Mouse (Mus musculus) liver, embryonic 13.5 days (tissue): ENCODE results near the gene Myo6. TPM values are rescaled to one million over a fixed set of nuclear protein-coding genes. Genes with fewer than 3 reads are reported as not detected.

ENCODE experiments used
- ATAC-seq: fragments of 200-750 bp; cut with Nextera tagmentation; 2 replicates; pipeline ENCODE4 v1.8.0; 2017; ENCODE audit warnings: low read depth, mild to moderate bottlenecking, moderate number of reproducible peaks, moderate library complexity
- DNase-seq: peaks from one replicate; pipeline ENCODE4 v3.0.0; 2022
- H3K27ac ChIP-seq: fragments of 300-500 bp; sonication (generic); 2 replicates; pipeline ENCODE4 v1.5.1; 2015; ENCODE audit warnings: moderate library complexity, mild to moderate bottlenecking, inconsistent platforms
- H3K27me3 ChIP-seq: fragments of 300-500 bp; sonication (generic); 2 replicates; pipeline ENCODE4 v1.6.1; 2015; ENCODE audit warnings: mild to moderate bottlenecking, inconsistent platforms
- H3K36me3 ChIP-seq: fragments of 300-500 bp; sonication (generic); 2 replicates; pipeline ENCODE4 v1.6.1; 2015; ENCODE audit warnings: mild to moderate bottlenecking, inconsistent platforms
- H3K4me1 ChIP-seq: fragments of 300-500 bp; sonication (generic); replicated peaks from 2 replicates; pipeline ENCODE4 v1.6.1; 2015; ENCODE audit warnings: inconsistent platforms
- H3K4me2 ChIP-seq: fragments of 300-500 bp; sonication (generic); 2 replicates; pipeline ENCODE4 v1.6.1; 2015; ENCODE audit warnings: inconsistent platforms, mild to moderate bottlenecking, moderate library complexity
- H3K4me3 ChIP-seq: fragments of 300-500 bp; sonication (generic); replicated peaks from 2 replicates; pipeline ENCODE4 v1.5.1; 2015; ENCODE audit warnings: mild to moderate bottlenecking, inconsistent platforms
- H3K9ac ChIP-seq: fragments of 300-500 bp; sonication (generic); 2 replicates; pipeline ENCODE4 v1.6.1; 2015; ENCODE audit warnings: mild to moderate bottlenecking, inconsistent platforms
- H3K9me3 ChIP-seq: fragments of 300-500 bp; sonication (generic); replicated peaks from 2 replicates; pipeline ENCODE4 v1.6.1; 2016; ENCODE audit warnings: inconsistent platforms
- WGBS: fragments of 180-500 bp; shearing (Covaris S2); methylation state at CpG from one replicate; pipeline ENCODE4 v1.1.7; 2015; ENCODE audit not compliant: insufficient replicate concordance; 5-methylcytosine and 5-hydroxymethylcytosine counted together
- polyA plus RNA-seq: library from polyadenylated mRNA; unstranded; fragments of >200 nt; fragmentation: Nextera tagmentation; extraction: Ambion mirVana; gene quantifications from 2 replicates; pipeline ENCODE4 v1.2.1, GENCODE M21; 2015

The Myo6 gene
- polyA plus RNA-seq: 2.7 and 3.5 TPM in 2 replicates

- H3K36me3 ChIP-seq: no peaks in the 10 kb centered on the region
- peaks cover 14% of the 10 kb centered on the region for H3K4me1 ChIP-seq
- peaks cover 14% of the 10 kb centered on the region for H3K27me3 ChIP-seq
- H3K4me2 ChIP-seq: peak within 1 kb of the TSS; percentile 96
- H3K9ac ChIP-seq: peak within 1 kb of the TSS; percentile 84
- DNase-seq (peak; percentile 77), ATAC-seq (peak; percentile 99)
- under 1% methylated on average over 69 of the region's 69 CpGs for WGBS
- peak within 1 kb of the TSS; percentile 79 for H3K4me3 ChIP-seq
- peak within 1 kb of the TSS; percentile 66 for H3K27ac ChIP-seq
- H3K9me3 ChIP-seq: no peaks in the 10 kb centered on the region
Measured at GRCm38 (mm10) chr9:80164611-80165474, at the start of gene Myo6. Myo6 (plus strand) TSS chr9:80165031.

GRCm38 (mm10) chr9:80145992-80146587 lies 18.7 kb upstream of the Myo6 start:
- no peak overlapping the region for H3K27ac ChIP-seq
- ATAC-seq: no peak
- no peaks in the 10 kb centered on the region for H3K4me1 ChIP-seq
- no peak overlapping the region for H3K4me3 ChIP-seq
- no peaks in the 10 kb centered on the region for H3K9me3 ChIP-seq
- no peak overlapping the region for H3K9ac ChIP-seq
- 79% methylated on average over 10 of the region's 10 CpGs for WGBS
- DNase-seq: no peak
- H3K4me2 ChIP-seq: no peak overlapping the region
- H3K27me3 ChIP-seq: no peaks in the 10 kb centered on the region
- peaks cover 31% of the 10 kb centered on the region for H3K36me3 ChIP-seq

DNA sequence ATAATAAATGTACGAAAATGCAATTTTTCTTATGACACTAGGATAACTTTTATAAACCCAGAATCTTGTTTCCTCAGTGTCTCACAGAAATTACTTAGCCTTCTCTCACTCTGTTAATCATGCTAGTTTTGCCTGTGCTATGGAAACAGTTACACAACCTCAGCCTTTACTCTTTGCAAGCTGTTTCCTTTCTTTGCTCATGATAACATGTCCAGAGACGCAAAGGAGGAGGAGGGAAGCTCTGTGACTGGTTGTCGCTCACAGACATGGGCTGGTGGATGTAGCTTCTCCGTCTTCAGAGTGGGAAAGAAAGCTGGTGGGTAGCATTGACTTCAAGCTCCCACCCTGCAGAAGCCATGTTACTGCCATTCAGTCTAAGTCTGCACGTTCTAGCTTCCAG lies 15.2 kb upstream of the Myo6 start:
- H3K36me3 ChIP-seq: peaks cover 5% of the 10 kb centered on the region; the same call in 1 of the 2 replicates
- H3K4me3 ChIP-seq: no peak overlapping the region
- WGBS: 60% methylated on average over 5 of the region's 5 CpGs
- H3K4me2 ChIP-seq: no peak overlapping the region
- no peak for DNase-seq
- no peaks in the 10 kb centered on the region for H3K27me3 ChIP-seq
- no peak overlapping the region for H3K9ac ChIP-seq
- H3K9me3 ChIP-seq: no peaks in the 10 kb centered on the region
- no peak overlapping the region for H3K27ac ChIP-seq
- no peak for ATAC-seq
- H3K4me1 ChIP-seq: no peaks in the 10 kb centered on the region

GRCm38 (mm10) chr9:80155277-80155676 lies 9.6 kb upstream of the Myo6 start:
- 80% methylated on average over 5 of the region's 5 CpGs for WGBS
- Histone ChIP-seq H3K27ac (no peak overlapping the region), H3K4me1 (0 out of 2 replicates have a peak, but pooled peaks cover 2% of the 10 kb centered on the region), H3K9ac (no peak overlapping the region), H3K9me3 (0 out of 2 replicates have a peak, but pooled peaks cover 3% of the 10 kb centered on the region), H3K36me3 (no peaks in the 10 kb centered on the region), H3K4me2 (no peak overlapping the region), H3K27me3 (peaks cover 3% of the 10 kb centered on the region; the same call in 1 of the 2 replicates), H3K4me3 (no peak overlapping the region)
- ATAC-seq (no peak), DNase-seq (no peak)

DNA sequence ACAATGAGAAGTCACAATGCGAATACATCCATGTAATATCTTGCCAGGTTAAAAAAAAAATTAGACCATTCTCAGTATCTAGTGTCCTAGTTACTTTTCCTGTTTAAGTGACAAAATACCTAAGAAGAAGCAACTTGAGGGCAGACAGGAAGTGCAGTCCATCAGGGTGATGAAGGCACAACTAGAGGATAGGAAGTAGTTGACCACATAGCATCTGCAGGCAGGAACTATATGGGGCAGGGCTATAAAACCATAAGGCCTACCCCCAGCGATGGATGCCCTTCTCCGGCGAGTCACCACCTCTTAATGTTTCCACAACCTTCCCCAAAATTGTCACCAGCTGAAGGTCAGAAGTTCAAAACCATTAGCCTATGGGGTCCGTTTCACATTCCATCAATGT lies 8.1 kb upstream of the Myo6 start:
- ATAC-seq (no peak), DNase-seq (no peak)
- Histone ChIP-seq H3K4me1 (0 out of 2 replicates have a peak, but pooled peaks cover 2% of the 10 kb centered on the region), H3K4me3 (no peak overlapping the region), H3K9me3 (0 out of 2 replicates have a peak, but pooled peaks cover 3% of the 10 kb centered on the region), H3K36me3 (no peaks in the 10 kb centered on the region), H3K9ac (no peak overlapping the region), H3K4me2 (no peak overlapping the region), H3K27me3 (peaks cover 3% of the 10 kb centered on the region), H3K27ac (no peak overlapping the region)
- 37% methylated on average over 5 of the region's 5 CpGs for WGBS

GRCm38 (mm10) chr9:80157840-80158465 lies 6.9 kb upstream of the Myo6 start:
- ATAC-seq: no peak
- Histone ChIP-seq H3K9ac (no peak overlapping the region), H3K4me3 (no peak overlapping the region), H3K4me2 (no peak overlapping the region), H3K9me3 (0 out of 2 replicates have a peak, but pooled peaks cover 3% of the 10 kb centered on the region), H3K4me1 (0 out of 2 replicates have a peak, but pooled peaks cover 2% of the 10 kb centered on the region), H3K27me3 (peaks cover 8% of the 10 kb centered on the region), H3K36me3 (no peaks in the 10 kb centered on the region), H3K27ac (no peak overlapping the region)
- 73% methylated on average over 12 of the region's 12 CpGs for WGBS
- DNase-seq: no peak

DNA sequence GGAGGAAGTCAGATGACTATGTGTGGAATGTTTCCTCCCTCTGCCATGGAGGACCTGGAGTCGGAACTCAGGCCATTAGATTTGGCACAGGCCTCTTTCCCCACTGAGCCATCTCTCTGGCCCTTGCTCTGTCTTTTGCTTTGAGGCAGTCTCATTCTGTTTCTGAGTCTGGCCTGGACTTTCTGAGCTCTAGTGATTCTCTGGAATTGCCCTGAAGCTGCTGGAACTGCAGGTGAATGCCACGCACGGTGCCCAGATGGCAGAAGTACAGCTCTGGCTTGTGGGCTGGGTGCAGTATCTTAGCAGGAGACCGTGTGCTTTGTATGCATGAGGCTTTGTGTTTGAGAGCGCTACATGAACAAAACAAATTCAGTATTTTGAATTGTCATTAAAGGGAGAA lies 5.9 kb upstream of the Myo6 start:
- DNase-seq (no peak), ATAC-seq (no peak)
- Histone ChIP-seq H3K4me1 (peaks cover 4% of the 10 kb centered on the region), H3K36me3 (no peaks in the 10 kb centered on the region), H3K4me2 (no peak overlapping the region), H3K27me3 (peaks cover 11% of the 10 kb centered on the region), H3K4me3 (no peak overlapping the region), H3K27ac (no peak overlapping the region), H3K9me3 (0 out of 2 replicates have a peak, but pooled peaks cover 3% of the 10 kb centered on the region), H3K9ac (no peak overlapping the region)
- 73% methylated on average over 5 of the region's 5 CpGs for WGBS

GRCm38 (mm10) chr9:80161451-80161850 lies 3.4 kb upstream of the Myo6 start:
- ATAC-seq (no peak), DNase-seq (no peak)
- H3K27ac ChIP-seq: no peak overlapping the region
- peaks cover 17% of the 10 kb centered on the region for H3K4me1 ChIP-seq
- H3K9ac ChIP-seq: no peak overlapping the region
- no peak overlapping the region for H3K4me3 ChIP-seq
- H3K9me3 ChIP-seq: no peaks in the 10 kb centered on the region
- no peaks in the 10 kb centered on the region for H3K36me3 ChIP-seq
- peaks cover 14% of the 10 kb centered on the region for H3K27me3 ChIP-seq
- WGBS: 67% methylated on average over 4 of the region's 4 CpGs
- H3K4me2 ChIP-seq: no peak overlapping the region

DNA sequence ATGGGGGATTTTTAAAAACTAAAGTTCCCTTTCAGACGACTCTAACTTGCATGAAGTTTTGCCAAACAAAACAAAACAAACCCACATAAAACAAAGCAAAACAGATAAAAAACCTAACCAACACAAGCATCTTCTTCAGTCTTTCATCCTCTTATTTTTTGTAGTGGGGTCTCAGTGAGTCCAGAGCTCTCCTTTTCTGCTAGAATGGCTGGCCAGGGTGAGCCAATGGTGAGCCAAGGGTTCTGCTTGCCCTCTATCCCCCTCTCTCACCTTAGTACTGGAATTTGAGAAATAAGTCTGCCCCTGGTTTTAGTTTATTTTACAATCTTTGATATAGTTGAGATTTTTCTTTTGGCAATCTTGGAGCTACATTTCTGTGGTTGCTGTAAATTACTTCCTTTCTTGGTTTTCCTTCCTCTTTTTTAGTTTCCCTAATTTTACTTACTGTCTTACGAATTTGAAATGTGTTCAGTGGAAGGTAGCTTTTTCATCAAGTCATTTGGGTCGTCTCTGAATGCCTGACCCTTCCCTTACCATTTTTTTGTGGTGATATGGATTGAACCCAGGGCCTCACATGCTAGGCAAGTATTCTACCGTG lies 1.6 kb upstream of the Myo6 start:
- Histone ChIP-seq H3K27ac (no peak overlapping the region), H3K4me1 (peaks cover 14% of the 10 kb centered on the region), H3K36me3 (no peaks in the 10 kb centered on the region), H3K4me3 (no peak overlapping the region), H3K9me3 (no peaks in the 10 kb centered on the region), H3K4me2 (no peak overlapping the region), H3K27me3 (peaks cover 14% of the 10 kb centered on the region), H3K9ac (no peak overlapping the region)
- no peak for DNase-seq
- 31% methylated on average over 4 of the region's 4 CpGs for WGBS
- no peak for ATAC-seq

DNA sequence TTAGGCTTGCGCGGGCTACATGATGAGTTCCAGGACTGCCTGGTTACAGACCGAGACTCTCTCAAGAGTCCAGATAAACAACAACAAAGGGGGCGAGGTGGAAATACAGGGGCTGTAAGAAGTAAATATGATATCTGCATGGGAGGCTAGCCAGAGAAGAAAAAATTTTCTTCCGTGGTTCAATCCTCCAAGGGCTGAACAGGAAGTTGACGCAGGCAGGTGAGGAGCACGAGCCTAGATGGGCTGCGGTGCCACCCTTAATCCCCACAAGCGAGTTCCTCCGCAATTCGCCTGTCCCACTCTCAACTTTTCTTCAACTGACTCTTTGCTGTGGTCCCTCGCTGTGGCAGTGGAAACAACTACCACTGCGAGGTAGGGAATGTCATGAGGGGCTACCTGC lies 640 bp upstream of the Myo6 start:
- H3K4me3 ChIP-seq: peak overlapping the region; percentile 79
- H3K4me2 ChIP-seq: peak overlapping the region; percentile 96
- 0 out of 2 replicates have a peak overlapping the region, but pooled peaks have one; percentile 33 for H3K9ac ChIP-seq
- DNase-seq (no peak), ATAC-seq (peak; percentile 1; the same call in 1 of the 2 replicates)
- peaks cover 14% of the 10 kb centered on the region for H3K27me3 ChIP-seq
- H3K27ac ChIP-seq: no peak overlapping the region
- no peaks in the 10 kb centered on the region for H3K36me3 ChIP-seq
- no peaks in the 10 kb centered on the region for H3K9me3 ChIP-seq
- H3K4me1 ChIP-seq: peaks cover 14% of the 10 kb centered on the region
- 3% methylated on average over 13 of the region's 13 CpGs for WGBS

DNA sequence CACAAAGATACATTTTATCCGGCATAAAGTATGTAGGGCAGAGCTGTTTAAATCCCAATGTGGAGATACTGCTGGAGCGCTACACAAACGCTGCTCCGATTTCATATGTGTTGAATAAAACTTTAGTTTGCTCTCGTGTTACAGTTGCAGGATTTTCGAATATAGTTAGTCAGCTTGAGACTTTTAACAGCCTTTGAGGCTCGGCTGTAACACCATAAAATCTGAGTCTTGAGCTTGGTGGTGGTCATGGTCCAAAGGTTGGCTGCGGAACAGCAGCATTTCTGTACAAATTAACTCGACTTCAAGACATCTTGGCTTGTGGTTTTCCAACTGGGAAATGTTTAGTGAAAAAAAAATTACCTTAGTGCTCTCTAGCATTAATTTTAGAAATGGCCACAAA lies 859 bp downstream of the Myo6 start:
- no peak overlapping the region for H3K27ac ChIP-seq
- H3K4me2 ChIP-seq: peak overlapping the region; percentile 96
- 44% methylated on average over 9 of the region's 9 CpGs for WGBS
- DNase-seq: no peak
- H3K27me3 ChIP-seq: peaks cover 11% of the 10 kb centered on the region
- ATAC-seq: no peak
- H3K4me3 ChIP-seq: peak overlapping the region; percentile 79
- H3K9me3 ChIP-seq: no peaks in the 10 kb centered on the region
- H3K4me1 ChIP-seq: peaks cover 14% of the 10 kb centered on the region
- H3K36me3 ChIP-seq: no peaks in the 10 kb centered on the region
- H3K9ac ChIP-seq: peak overlapping the region; percentile 17; the same call in 1 of the 2 replicates
